Mouse (Mus musculus): Measurements from ENCODE around the gene Fryl. TPM values are rescaled to one million over a fixed set of nuclear protein-coding genes. Genes with fewer than 3 reads are reported as not detected.

Fryl gene
- polyA plus RNA-seq, 1 experiment, result 29.9 TPM

DNA sequence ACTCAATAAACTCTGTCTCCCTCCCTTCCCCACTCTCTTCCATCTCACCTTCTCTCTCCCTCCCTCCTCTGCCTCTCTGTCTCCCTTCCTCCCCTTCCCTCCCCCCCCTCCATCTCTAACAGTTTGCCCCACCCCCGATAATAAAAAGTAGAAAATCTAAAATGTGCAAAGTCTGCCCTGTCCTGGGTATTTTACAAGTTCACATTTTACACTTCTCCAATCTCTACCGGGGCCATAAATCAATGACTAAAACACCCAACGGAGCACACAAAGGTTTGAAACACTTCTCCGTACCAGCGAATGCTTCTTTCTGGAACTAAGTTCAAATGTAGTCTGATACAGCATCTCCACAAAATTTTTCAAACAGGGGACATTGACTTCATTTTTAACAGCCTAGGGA lies 136.9 kb downstream of the Fryl start:
- no peak overlapping the region for H3K4me3 ChIP-seq (ENCODE audit: insufficient read depth, low read depth, low read length)
- no peaks in the 10 kb centered on the region for H3K27me3 ChIP-seq (replicated peaks; ENCODE audit: control insufficient read depth, insufficient read depth, low read length)
- no peak for DNase-seq
- 51% methylated on average over 5 of the region's 5 CpGs for WGBS
- TF ChIP-seq CTCF (conservative IDR thresholded peaks at IDR 0.05; ENCODE audit: insufficient read depth, insufficient read length, low read depth, low read length), result no peak
- no peak for TF ChIP-seq POLR2A (IDR thresholded peaks at IDR 0.05; ENCODE audit: low read depth, low read length)
- H3K36me3 ChIP-seq (ENCODE audit: control insufficient read depth, insufficient read depth, low read length), result peaks cover 8% of the 10 kb centered on the region
- no peaks in the 10 kb centered on the region for H3K4me1 ChIP-seq (ENCODE audit: control insufficient read depth, insufficient read depth, low read length)
- no peak overlapping the region for H3K27ac ChIP-seq (ENCODE audit: insufficient read depth, low read depth, low read length)

DNA sequence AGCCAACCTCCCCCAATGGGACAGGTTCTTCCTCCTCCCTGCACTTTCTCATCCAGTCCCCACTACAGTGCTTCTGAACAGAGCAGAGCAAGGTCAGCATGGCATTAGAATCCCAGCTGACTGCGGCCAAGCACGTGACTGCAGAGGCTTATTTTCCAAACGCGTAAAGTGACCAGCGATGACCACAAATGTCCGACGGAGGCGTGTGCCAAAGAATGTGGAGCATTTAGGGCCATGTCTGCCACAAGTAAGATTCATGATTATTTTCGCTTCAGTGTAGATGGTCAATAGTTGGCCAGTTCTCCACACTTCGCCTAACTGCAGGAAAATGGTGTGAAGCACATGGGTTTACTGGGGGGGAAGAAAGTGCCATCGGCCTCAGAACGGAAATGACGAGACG lies 137.6 kb downstream of the Fryl start:
- peaks cover 8% of the 10 kb centered on the region for H3K36me3 ChIP-seq (ENCODE audit: control insufficient read depth, insufficient read depth, low read length)
- WGBS, result 73% methylated on average over 14 of the region's 14 CpGs

DNA sequence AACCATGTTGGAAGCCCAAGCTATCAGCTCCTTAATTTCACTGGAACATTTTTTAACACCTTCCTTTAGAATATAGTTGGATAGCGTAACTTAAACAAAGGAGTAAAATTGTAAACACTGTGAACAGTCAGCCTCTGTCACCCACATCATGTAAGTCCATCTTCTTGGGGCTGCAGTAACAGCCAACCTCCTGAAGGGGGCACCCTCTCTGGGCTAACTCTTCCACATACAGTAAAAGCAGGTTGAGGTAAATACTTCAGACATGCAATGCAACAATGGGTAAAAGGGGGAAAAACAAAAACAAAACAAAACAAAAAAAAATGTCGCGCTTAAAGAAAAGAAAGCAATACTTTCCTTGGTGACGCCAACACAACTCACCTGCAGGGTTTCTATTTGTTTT lies 141.5 kb downstream of the Fryl start:
- Histone ChIP-seq H3K27me3 (replicated peaks; ENCODE audit: control insufficient read depth, insufficient read depth, low read length) (no peaks in the 10 kb centered on the region), H3K27ac (ENCODE audit: insufficient read depth, low read depth, low read length) (no peak overlapping the region), H3K4me1 (ENCODE audit: control insufficient read depth, insufficient read depth, low read length) (no peaks in the 10 kb centered on the region), H3K36me3 (ENCODE audit: control insufficient read depth, insufficient read depth, low read length) (peaks cover 3% of the 10 kb centered on the region), H3K4me3 (ENCODE audit: insufficient read depth, low read depth, low read length) (no peak overlapping the region)
- WGBS, result over 99% methylated on average over 4 of the region's 4 CpGs
- TF ChIP-seq CTCF (conservative IDR thresholded peaks at IDR 0.05; ENCODE audit: insufficient read depth, insufficient read length, low read depth, low read length), result peak; percentile 64
- no peak for TF ChIP-seq POLR2A (IDR thresholded peaks at IDR 0.05; ENCODE audit: low read depth, low read length)
- DNase-seq, result peak; percentile 12

More for the DNA sequence above, 137.6 kb downstream of the Fryl start:
- Histone ChIP-seq H3K4me1 (ENCODE audit: control insufficient read depth, insufficient read depth, low read length) (no peaks in the 10 kb centered on the region), H3K27ac (ENCODE audit: insufficient read depth, low read depth, low read length) (no peak overlapping the region), H3K4me3 (ENCODE audit: insufficient read depth, low read depth, low read length) (no peak overlapping the region), H3K27me3 (replicated peaks; ENCODE audit: control insufficient read depth, insufficient read depth, low read length) (no peaks in the 10 kb centered on the region)
- TF ChIP-seq POLR2A (IDR thresholded peaks at IDR 0.05; ENCODE audit: low read depth, low read length) (no peak), CTCF (conservative IDR thresholded peaks at IDR 0.05; ENCODE audit: insufficient read depth, insufficient read length, low read depth, low read length) (no peak)
- DNase-seq, result peak; percentile 69

DNA sequence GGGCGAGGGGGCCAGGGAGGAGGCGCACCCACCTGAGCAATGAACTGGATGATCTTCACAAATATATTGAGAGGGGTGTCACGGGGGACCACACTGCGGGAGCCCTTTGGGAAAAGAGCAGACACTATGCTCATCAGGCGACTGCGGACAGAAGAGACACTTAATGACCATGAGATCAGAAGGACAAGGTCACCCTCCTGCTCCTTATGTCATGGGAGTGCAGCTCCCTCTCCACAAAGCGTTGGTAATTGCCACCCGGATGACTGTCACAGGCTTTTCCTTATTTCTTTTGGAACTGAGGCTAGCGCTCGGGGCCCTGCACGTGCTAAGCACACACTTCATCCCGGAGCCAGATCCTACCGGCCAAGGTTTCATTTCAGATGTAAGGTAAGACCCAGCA lies 144.1 kb downstream of the Fryl start:
- WGBS, result 83% methylated on average over 13 of the region's 13 CpGs
- DNase-seq, result no peak
- TF ChIP-seq CTCF (conservative IDR thresholded peaks at IDR 0.05; ENCODE audit: insufficient read depth, insufficient read length, low read depth, low read length) (no peak), POLR2A (IDR thresholded peaks at IDR 0.05; ENCODE audit: low read depth, low read length) (no peak)
- Histone ChIP-seq H3K4me1 (ENCODE audit: control insufficient read depth, insufficient read depth, low read length) (no peaks in the 10 kb centered on the region), H3K27me3 (replicated peaks; ENCODE audit: control insufficient read depth, insufficient read depth, low read length) (no peaks in the 10 kb centered on the region; the same call in 1 of the 2 replicates), H3K27ac (ENCODE audit: insufficient read depth, low read depth, low read length) (no peak overlapping the region), H3K4me3 (ENCODE audit: insufficient read depth, low read depth, low read length) (no peak overlapping the region), H3K36me3 (ENCODE audit: control insufficient read depth, insufficient read depth, low read length) (peaks cover 5% of the 10 kb centered on the region)

GRCm38 (mm10) chr5:73103657-73104056 lies 152.8 kb downstream of the Fryl start:
- H3K4me3 ChIP-seq (ENCODE audit: insufficient read depth, low read depth, low read length), result no peak overlapping the region
- H3K4me1 ChIP-seq (ENCODE audit: control insufficient read depth, insufficient read depth, low read length), result no peaks in the 10 kb centered on the region
- H3K27ac ChIP-seq (ENCODE audit: insufficient read depth, low read depth, low read length), result no peak overlapping the region
- no peak for TF ChIP-seq POLR2A (IDR thresholded peaks at IDR 0.05; ENCODE audit: low read depth, low read length)
- TF ChIP-seq CTCF (conservative IDR thresholded peaks at IDR 0.05; ENCODE audit: insufficient read depth, insufficient read length, low read depth, low read length), result no peak
- peaks cover 5% of the 10 kb centered on the region for H3K36me3 ChIP-seq (ENCODE audit: control insufficient read depth, insufficient read depth, low read length)
- WGBS, result 90% methylated on average over 7 of the region's 7 CpGs
- H3K27me3 ChIP-seq (replicated peaks; ENCODE audit: control insufficient read depth, insufficient read depth, low read length), result no peaks in the 10 kb centered on the region
- no peak for DNase-seq

DNA sequence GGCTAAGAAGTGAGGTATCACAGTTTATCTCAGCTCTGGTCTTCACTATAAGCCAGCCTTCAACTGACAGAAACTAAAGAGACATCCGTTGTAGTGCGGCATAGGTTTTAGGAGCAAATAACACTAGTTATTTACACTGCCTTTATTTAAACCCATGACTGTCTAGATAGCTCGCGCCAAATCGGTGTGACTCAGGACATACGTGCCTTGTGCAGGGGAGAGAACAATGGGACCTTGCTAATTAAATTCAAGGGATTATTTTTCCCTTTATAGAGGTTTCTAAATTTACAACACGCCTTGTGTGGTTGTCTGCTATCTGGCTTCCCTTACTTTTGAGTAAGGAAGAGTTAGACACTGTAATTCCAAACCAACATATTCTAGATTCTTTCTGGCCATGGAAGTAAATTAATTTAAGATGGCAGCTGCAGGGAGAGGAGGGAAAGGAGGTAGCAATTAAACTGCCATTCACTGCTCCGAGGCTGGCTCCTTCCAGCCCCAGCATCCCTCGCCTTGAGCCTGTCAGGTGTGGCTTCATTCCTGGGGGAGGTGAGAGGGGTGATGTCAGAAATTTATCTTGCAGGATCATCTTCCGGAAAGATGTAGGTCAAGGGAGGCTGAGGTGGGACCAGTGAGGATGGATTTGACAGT lies 154.0 kb downstream of the Fryl start:
- WGBS, result 67% methylated on average over 10 of the region's 10 CpGs
- peaks cover 5% of the 10 kb centered on the region for H3K36me3 ChIP-seq (ENCODE audit: control insufficient read depth, insufficient read depth, low read length)
- no peak for DNase-seq

GRCm38 (mm10) chr5:73092236-73092635 lies 164.2 kb downstream of the Fryl start:
- TF ChIP-seq POLR2A (IDR thresholded peaks at IDR 0.05; ENCODE audit: low read depth, low read length) (no peak), CTCF (conservative IDR thresholded peaks at IDR 0.05; ENCODE audit: insufficient read depth, insufficient read length, low read depth, low read length) (no peak)
- H3K4me3 ChIP-seq (ENCODE audit: insufficient read depth, low read depth, low read length), result no peak overlapping the region
- no peaks in the 10 kb centered on the region for H3K27me3 ChIP-seq (replicated peaks; ENCODE audit: control insufficient read depth, insufficient read depth, low read length)
- WGBS, result 48% methylated on average over 8 of the region's 8 CpGs
- H3K4me1 ChIP-seq (ENCODE audit: control insufficient read depth, insufficient read depth, low read length), result no peaks in the 10 kb centered on the region
- H3K36me3 ChIP-seq (ENCODE audit: control insufficient read depth, insufficient read depth, low read length), result peaks cover 2% of the 10 kb centered on the region
- H3K27ac ChIP-seq (ENCODE audit: insufficient read depth, low read depth, low read length), result no peak overlapping the region
- DNase-seq, result no peak

More for the DNA sequence above, 154.0 kb downstream of the Fryl start:
- no peak for TF ChIP-seq POLR2A (IDR thresholded peaks at IDR 0.05; ENCODE audit: low read depth, low read length)
- TF ChIP-seq CTCF (conservative IDR thresholded peaks at IDR 0.05; ENCODE audit: insufficient read depth, insufficient read length, low read depth, low read length), result no peak
- Histone ChIP-seq H3K4me3 (ENCODE audit: insufficient read depth, low read depth, low read length) (no peak overlapping the region), H3K4me1 (ENCODE audit: control insufficient read depth, insufficient read depth, low read length) (no peaks in the 10 kb centered on the region), H3K27ac (ENCODE audit: insufficient read depth, low read depth, low read length) (no peak overlapping the region), H3K27me3 (replicated peaks; ENCODE audit: control insufficient read depth, insufficient read depth, low read length) (no peaks in the 10 kb centered on the region)

Measured in kidney, adult 2 months (tissue).